Mouse (Mus musculus): ENCODE data around the gene Col23a1.

Col23a1 gene

GRCm38 (mm10) chr11:51391548-51391947 lies 101.8 kb downstream of the Col23a1 start:
- peak; percentile 90 for DNase-seq

- DNase-seq = no peak
Measured at GRCm38 (mm10) chr11:51394301-51394865, 104.7 kb downstream of the Col23a1 start.

- no peak for DNase-seq
Measured at GRCm38 (mm10) chr11:51396451-51396850, 106.7 kb downstream of the Col23a1 start.

- DNase-seq = no peak
Measured at GRCm38 (mm10) chr11:51398084-51398483, 108.4 kb downstream of the Col23a1 start.

DNA sequence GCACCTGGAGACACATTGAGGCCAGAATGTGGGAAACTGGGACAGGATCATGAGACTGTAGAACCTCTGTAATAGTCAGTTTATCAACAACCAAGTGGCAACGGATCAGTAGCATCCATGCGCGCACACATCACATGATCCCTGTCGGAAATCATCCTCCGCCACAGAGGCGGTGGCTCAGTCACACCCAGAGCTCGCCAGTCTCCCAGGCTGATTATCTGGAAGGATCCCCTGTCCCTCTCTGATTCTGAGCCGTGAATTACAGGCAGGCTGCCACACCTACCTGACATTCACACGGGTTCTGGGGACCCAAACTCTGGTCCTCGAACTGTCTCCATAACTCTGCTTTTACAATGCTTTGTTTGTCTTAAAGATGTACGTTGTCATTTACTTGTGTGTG lies 110.6 kb downstream of the Col23a1 start:
- DNase-seq = no peak

GRCm38 (mm10) chr11:51401481-51402128 lies 111.9 kb downstream of the Col23a1 start:
- no peak for DNase-seq

DNA sequence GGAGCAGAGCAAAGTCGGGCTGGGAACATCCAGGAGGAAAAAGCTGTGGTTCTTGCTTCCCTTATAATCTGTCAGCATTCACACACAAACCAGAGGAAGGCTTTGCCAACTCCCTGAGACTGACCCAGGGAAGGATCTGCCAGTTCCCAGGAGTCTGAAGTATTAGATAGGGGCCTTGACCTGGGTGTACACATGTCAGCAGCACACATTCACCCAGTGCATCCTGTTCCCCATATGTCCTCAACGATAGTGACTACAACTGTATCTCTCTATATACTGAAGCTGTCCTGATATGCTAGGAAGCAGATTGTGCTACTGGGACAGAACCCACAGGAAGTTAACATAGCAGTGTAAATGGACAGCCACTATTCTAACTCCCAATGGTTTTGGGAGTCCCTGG lies 114.2 kb downstream of the Col23a1 start:
- DNase-seq = no peak

GRCm38 (mm10) chr11:51404865-51405440 lies 115.2 kb downstream of the Col23a1 start:
- DNase-seq = no peak

DNA sequence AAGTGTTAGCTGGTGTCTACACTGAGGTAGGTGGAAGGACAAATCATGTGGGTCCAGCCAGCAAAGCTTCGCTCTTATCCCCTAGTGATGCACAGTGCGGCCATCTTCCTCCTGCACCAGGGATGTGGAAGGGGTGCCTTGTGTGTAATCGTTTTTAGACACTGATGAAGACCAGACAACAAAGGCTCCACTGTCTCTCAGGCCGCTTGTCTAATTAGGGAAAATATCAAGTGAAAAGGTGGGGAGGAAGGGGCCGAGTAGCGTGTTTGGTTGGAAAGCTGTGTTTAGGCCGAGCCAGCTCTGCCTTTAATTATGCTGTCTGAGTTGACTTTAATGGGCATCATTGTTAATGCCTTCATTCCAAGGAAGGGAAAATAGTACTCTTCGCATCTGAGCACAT lies 116.8 kb downstream of the Col23a1 start:
- no peak for DNase-seq

DNA sequence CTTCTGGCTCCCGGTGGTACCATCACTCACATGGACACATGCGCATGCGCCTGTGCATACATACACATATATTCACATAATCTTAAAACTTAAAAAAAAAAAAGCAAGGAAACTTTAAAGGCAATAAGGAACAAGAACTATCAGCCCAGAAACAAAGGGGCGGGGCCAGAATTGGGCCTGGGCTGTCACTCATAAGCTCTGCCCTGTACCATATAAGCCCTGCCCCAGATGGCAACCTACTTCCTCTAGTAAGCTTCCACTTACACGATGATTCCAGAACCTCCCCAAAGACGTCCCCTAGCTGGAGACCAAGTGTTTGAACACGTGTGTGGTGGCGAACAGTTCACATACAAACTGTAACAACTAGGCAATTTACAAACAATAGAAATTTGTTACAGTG lies 117.6 kb downstream of the Col23a1 start:
- DNase-seq = no peak

- no peak for DNase-seq
Measured at GRCm38 (mm10) chr11:51410771-51411170, 121.1 kb downstream of the Col23a1 start.

DNA sequence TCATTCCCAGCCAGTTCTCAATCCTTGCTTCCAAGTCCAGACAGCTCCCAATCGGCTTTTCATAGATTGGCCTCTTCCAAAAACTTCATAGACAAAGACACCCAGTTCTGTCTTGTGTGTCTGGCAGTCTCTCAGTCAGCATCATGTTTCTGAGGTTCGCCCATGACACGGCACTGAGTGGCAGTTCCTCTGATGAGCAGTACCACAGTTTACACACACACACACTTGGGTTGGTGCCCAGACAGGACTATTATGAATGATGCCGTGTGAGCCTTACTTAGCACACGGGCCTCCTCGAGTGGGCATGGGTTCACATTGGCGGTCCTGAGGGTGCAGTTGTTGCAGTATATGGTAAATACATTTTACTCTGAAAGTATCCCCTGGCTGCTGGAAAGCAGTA lies 124.8 kb downstream of the Col23a1 start:
- DNase-seq = no peak

- no peak for DNase-seq
Measured at GRCm38 (mm10) chr11:51415049-51415688, 125.4 kb downstream of the Col23a1 start.

GRCm38 (mm10) chr11:51418807-51419206 lies 129.1 kb downstream of the Col23a1 start:
- no peak for DNase-seq

- DNase-seq = no peak
Measured at GRCm38 (mm10) chr11:51421878-51422277, 132.2 kb downstream of the Col23a1 start.

DNA sequence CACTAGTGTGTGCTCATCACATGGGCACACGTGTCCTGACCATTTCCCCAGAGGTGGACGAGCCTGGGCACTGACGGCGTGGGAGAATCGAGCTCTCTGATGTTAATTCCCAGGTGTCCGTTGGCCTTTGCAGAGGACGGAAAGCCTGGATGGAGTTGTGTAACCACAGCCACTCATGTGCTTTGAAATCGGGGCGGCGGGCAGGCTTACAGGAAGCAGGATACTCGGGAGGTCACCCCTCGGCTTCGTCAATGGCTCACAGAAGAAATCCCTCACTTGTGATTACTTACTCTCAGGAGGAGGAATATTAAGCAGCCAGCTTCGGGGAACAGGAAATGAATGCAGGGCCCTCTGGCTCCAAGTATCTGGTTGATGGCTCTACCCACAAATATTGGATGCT lies 133.0 kb downstream of the Col23a1 start:
- no peak for DNase-seq

GRCm38 (mm10) chr11:51426155-51426554 lies 136.4 kb downstream of the Col23a1 start:
- no peak for DNase-seq

DNA sequence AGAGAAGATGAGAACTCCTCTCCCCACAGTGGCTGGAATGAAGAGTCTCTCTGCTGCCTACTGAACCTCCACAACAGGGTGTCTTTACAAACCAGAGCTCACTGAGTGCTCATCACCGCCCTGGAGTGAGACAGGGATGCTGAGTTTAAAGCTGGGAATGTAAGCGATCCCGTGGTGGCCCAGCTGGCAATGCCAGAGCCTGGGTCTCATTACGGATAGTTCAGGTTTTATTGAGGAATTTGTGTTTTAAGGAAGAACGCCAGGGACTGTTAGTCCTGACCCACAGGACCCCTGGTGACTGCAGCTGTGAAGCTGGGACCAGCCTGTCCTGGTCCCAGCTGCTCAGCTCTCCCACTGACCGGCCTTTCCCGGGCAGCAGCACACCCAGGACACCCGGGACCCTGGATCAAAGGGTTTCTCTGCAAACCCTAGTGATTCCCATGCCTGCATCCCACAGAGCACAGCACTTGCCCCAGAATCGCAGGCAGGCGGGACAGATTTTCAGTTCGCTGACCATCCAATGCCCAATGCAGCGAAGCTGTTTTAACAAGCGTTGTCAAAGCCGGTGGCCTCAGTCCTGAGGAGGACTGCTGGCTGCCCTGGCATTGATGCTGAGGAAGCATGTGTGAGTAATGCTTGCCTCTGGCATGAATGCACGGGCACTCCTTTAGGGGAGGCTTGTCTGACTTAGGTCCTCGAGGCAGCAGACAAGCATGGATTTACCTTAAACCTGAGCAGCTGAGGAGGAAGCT lies 139.9 kb downstream of the Col23a1 start:
- DNase-seq = no peak

DNA sequence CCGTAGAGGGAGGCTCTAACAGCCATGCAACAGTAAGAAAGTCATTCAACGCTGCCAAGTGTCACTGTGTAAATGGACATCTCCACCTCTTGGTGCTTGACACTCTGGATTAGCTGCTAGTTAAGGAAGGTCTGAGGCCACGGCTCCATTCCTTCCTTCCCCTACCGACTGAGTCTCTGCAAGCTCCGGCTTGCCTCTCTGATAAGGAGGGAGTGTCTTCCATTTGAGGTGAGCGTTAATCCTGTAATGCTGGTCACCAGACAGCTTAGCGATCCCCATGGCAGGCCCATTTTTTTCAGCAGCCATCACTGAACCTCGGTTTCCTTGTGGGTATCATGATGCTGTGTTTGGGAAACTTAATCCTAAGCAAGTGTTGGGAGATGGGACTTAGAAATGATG lies 140.5 kb downstream of the Col23a1 start:
- no peak for DNase-seq

DNA sequence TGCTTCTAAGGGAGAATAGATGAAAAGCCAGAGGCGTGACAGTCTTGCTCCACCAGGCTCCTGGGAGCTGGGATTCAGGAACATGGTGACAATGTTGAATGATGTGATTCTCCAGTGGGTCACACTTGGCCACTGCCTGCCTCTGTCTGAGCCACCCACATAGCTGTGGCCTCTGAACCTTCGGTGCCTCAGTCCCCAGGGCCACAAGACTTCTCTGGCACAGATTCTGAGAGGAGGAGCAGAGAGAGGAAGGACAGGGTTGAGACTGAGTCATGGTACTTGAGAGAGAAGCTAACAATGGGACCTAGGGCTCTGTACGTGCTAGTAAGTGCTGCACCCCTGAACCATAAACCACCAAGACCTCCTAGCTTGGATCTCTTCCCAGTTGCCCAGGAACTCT lies 141.6 kb downstream of the Col23a1 start:
- no peak for DNase-seq

GRCm38 (mm10) chr11:51431968-51432367 lies 142.2 kb downstream of the Col23a1 start:
- DNase-seq = no peak

DNA sequence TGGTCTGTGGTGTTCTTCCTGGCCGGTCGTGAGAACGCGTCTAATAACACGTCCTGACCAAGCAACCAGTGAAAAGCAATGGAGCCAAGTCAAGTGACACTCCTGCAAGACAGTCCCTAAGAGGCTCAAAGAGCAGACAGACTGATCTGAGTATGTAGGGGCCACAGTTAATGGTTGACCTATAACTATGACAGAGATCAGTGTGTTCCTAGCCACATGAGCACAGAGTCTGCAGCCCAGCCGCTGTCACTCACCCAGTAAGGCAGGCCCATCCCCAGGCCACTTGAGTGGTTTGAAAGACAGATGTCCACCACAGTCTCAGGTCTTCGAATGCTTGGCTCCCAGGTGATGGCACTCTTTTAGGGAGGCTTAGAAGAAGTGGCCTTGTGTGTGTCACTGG lies 152.3 kb downstream of the Col23a1 start:
- DNase-seq = no peak

DNA sequence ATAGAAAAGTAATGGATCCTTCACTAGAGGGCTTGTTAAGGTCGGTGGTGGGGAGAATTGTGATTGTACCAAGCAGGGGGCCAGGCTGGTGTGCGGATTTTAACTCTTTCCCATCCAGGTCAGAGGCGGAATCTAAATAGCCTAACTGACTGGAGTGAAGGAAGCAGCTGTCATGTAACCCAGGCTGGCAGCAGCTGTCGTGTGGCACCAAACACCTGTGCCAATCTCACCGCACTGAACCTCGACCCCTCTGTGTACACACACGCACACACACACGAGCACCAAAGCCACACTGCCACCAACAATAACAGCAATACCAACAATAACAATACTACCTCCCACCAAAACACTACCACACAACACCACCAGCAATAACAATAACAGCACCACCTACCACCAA lies 152.9 kb downstream of the Col23a1 start:
- DNase-seq = no peak

GRCm38 (mm10) chr11:51443818-51444217 lies 154.1 kb downstream of the Col23a1 start:
- no peak for DNase-seq

Data from layer of hippocampus, adult 9-11 months (tissue).